Mouse (Mus musculus) splenic B cell, adult 2 months (primary cell): ENCODE data around the gene Efna4.

Experiments used
- DNase-seq: peaks from one replicate; pipeline ENCODE4 v3.0.0-alpha.2; 2011; ENCODE audit warnings: low read depth, low spot score
- H3K27me3 ChIP-seq: 2 replicates; pipeline ENCODE4 v1.6.1; 2012; ENCODE audit warnings: mild to moderate bottlenecking, low read length, moderate library complexity, mixed read lengths; ENCODE audit not compliant: control insufficient read depth, poor library complexity, insufficient read depth, severe bottlenecking
- H3K36me3 ChIP-seq: 2 replicates; pipeline ENCODE4 v1.6.1; 2012; ENCODE audit warnings: mild to moderate bottlenecking, low read length, moderate library complexity, mixed read lengths; ENCODE audit not compliant: control insufficient read depth, poor library complexity, insufficient read depth, severe bottlenecking

Gene Efna4

GRCm38 (mm10) chr3:89337721-89338578 is at the start of gene Efna4:
TSS of gene Efna4 (minus strand) at chr3:89338028.
- Histone ChIP-seq H3K36me3 (no peaks in the 10 kb centered on the region), H3K27me3 (no peaks in the 10 kb centered on the region)
- DNase-seq = peak; percentile 53

GRCm38 (mm10) chr3:89386438-89387420 is 48.9 kb upstream of the Efna4 start:
- Histone ChIP-seq H3K36me3 (no peaks in the 10 kb centered on the region; the same call in 1 of the 2 replicates), H3K27me3 (no peaks in the 10 kb centered on the region)
- DNase-seq = no peak

GRCm38 (mm10) chr3:89385451-89385850 is 47.6 kb upstream of the Efna4 start:
- DNase-seq = no peak
- no peaks in the 10 kb centered on the region for H3K27me3 ChIP-seq
- peaks cover under 1% of the 10 kb centered on the region; the same call in 1 of the 2 replicates for H3K36me3 ChIP-seq

- no peaks in the 10 kb centered on the region for H3K27me3 ChIP-seq
- no peak for DNase-seq
- H3K36me3 ChIP-seq = peaks cover 2% of the 10 kb centered on the region; the same call in 1 of the 2 replicates
Observed at GRCm38 (mm10) chr3:89384331-89385076, 46.7 kb upstream of the Efna4 start.

- Histone ChIP-seq H3K27me3 (no peaks in the 10 kb centered on the region), H3K36me3 (peaks cover 2% of the 10 kb centered on the region; the same call in 1 of the 2 replicates)
- DNase-seq = no peak
Observed at GRCm38 (mm10) chr3:89383651-89384255, 45.9 kb upstream of the Efna4 start.

GRCm38 (mm10) chr3:89382950-89383349 is 45.1 kb upstream of the Efna4 start:
- Histone ChIP-seq H3K27me3 (no peaks in the 10 kb centered on the region), H3K36me3 (peaks cover 2% of the 10 kb centered on the region; the same call in 1 of the 2 replicates)
- no peak for DNase-seq

- Histone ChIP-seq H3K27me3 (no peaks in the 10 kb centered on the region), H3K36me3 (peaks cover 2% of the 10 kb centered on the region; the same call in 1 of the 2 replicates)
- DNase-seq = no peak
Observed at GRCm38 (mm10) chr3:89382033-89382882, 44.4 kb upstream of the Efna4 start.

GRCm38 (mm10) chr3:89381233-89381632 is 43.4 kb upstream of the Efna4 start:
- Histone ChIP-seq H3K36me3 (peaks cover 2% of the 10 kb centered on the region), H3K27me3 (no peaks in the 10 kb centered on the region)
- no peak for DNase-seq

- DNase-seq = no peak
- no peaks in the 10 kb centered on the region for H3K27me3 ChIP-seq
- peaks cover 2% of the 10 kb centered on the region for H3K36me3 ChIP-seq
Observed at GRCm38 (mm10) chr3:89380711-89381110, 42.9 kb upstream of the Efna4 start.

GRCm38 (mm10) chr3:89380291-89380690 is 42.5 kb upstream of the Efna4 start:
- no peaks in the 10 kb centered on the region for H3K27me3 ChIP-seq
- DNase-seq = no peak
- H3K36me3 ChIP-seq = peaks cover 2% of the 10 kb centered on the region

GRCm38 (mm10) chr3:89379388-89380131 is 41.7 kb upstream of the Efna4 start:
- peaks cover 2% of the 10 kb centered on the region for H3K36me3 ChIP-seq
- no peaks in the 10 kb centered on the region for H3K27me3 ChIP-seq
- peak; percentile 47 for DNase-seq

- Histone ChIP-seq H3K27me3 (no peaks in the 10 kb centered on the region), H3K36me3 (peaks cover 2% of the 10 kb centered on the region; the same call in 1 of the 2 replicates)
- peak; percentile 81 for DNase-seq
Observed at GRCm38 (mm10) chr3:89378394-89379067, 40.7 kb upstream of the Efna4 start.
